Mouse (Mus musculus) midbrain, embryonic 14.5 days (tissue): ENCODE measurements around the gene Tmem132c. TPM values are rescaled to one million over a fixed set of nuclear protein-coding genes. Genes with fewer than 3 reads are reported as not detected.

Experiments
- ATAC-seq: fragments of 200-750 bp; cut with Nextera tagmentation; 2 replicates; pipeline ENCODE4 v1.8.0; 2017; ENCODE audit warnings: moderate number of reproducible peaks, moderate library complexity; ENCODE audit not compliant: low FRiP score, low TSS enrichment
- DNase-seq: peaks from one replicate; pipeline ENCODE4 v3.0.0-alpha.2; 2015
- H3K27ac ChIP-seq: fragments of 300-500 bp; sonication (generic); replicated peaks from 2 replicates; pipeline ENCODE4 v1.5.1; 2014; ENCODE audit warnings: mild to moderate bottlenecking, low read depth, low read length, moderate library complexity
- H3K27me3 ChIP-seq: fragments of 300-500 bp; sonication (generic); 2 replicates; pipeline ENCODE4 v1.6.1; 2014; ENCODE audit warnings: low read length, control low read depth, mixed read lengths; ENCODE audit not compliant: control insufficient read depth, insufficient read depth
- H3K36me3 ChIP-seq: fragments of 300-500 bp; sonication (generic); 2 replicates; pipeline ENCODE4 v1.6.1; 2014; ENCODE audit warnings: low read length, control low read depth; ENCODE audit not compliant: control insufficient read depth, insufficient read depth
- H3K4me1 ChIP-seq: fragments of 300-500 bp; sonication (generic); 2 replicates; pipeline ENCODE4 v1.6.1; 2014; ENCODE audit warnings: mild to moderate bottlenecking, antibody characterized with exemption, low read length, control low read depth; ENCODE audit not compliant: control insufficient read depth, insufficient read depth
- H3K4me2 ChIP-seq: fragments of 300-500 bp; sonication (generic); 2 replicates; pipeline ENCODE4 v1.6.1; 2014; ENCODE audit warnings: mild to moderate bottlenecking, low read length, moderate library complexity
- H3K4me3 ChIP-seq: fragments of 300-500 bp; sonication (generic); replicated peaks from 2 replicates; pipeline ENCODE4 v1.5.1; 2014; ENCODE audit warnings: low read depth, low read length
- H3K9ac ChIP-seq: fragments of 300-500 bp; sonication (generic); replicated peaks from 2 replicates; pipeline ENCODE4 v1.6.1; 2014; ENCODE audit warnings: mild to moderate bottlenecking, low read length, moderate library complexity
- H3K9me3 ChIP-seq: fragments of 300-500 bp; sonication (generic); 2 replicates; pipeline ENCODE4 v1.6.1; 2016; ENCODE audit warnings: low read length, control low read depth, mixed read lengths; ENCODE audit not compliant: control insufficient read depth
- WGBS: fragments of 180-500 bp; shearing (Covaris S2); extraction: QIAGEN DNeasy Blood & Tissue Kit; methylation state at CpG from one replicate; pipeline ENCODE4 v1.1.7; 2014; 5-methylcytosine and 5-hydroxymethylcytosine counted together
- polyA plus RNA-seq: library from polyadenylated mRNA; unstranded; fragments of >200 nt; fragmentation: Nextera tagmentation; extraction: Ambion mirVana; gene quantifications from 2 replicates; pipeline ENCODE4 v1.2.1, GENCODE M21; 2014

The Tmem132c gene
- polyA plus RNA-seq, 1 experiment from 2014 or later, result 16.2 TPM

DNA sequence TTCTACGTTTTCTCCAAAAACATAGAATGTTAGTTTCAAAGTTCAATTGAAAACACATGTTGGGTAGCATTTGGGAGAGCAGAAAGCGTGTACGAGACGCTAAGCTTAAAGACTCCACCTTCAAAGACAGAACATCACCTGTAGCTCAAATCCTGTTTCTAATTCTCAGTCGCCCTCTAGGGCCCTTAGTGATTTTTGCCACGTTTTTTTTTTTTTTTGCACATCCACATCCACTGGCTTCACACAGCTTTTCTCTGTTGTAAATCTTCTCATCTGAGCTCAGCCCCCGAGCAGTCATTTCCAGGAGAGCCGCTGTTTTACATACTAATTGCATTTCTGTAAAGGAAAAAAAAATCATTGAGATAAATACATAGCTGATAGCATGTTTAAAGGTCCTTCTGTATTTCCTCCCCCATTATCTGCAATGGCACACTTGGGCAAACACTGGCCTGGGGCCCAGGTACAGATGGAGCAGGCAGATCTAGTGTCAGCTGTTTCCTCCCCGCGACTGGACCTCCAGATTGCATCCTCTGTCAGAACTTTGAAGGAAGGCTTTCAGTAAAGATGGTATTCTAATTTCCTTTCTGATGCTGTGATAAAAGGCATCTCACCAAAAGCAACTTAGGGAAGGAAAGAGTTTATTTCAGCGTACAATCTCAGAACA lies 15.5 kb downstream of the Tmem132c start:
- H3K9ac ChIP-seq, result no peak overlapping the region
- no peaks in the 10 kb centered on the region for H3K27me3 ChIP-seq
- no peak overlapping the region for H3K27ac ChIP-seq
- no peaks in the 10 kb centered on the region for H3K9me3 ChIP-seq
- no peaks in the 10 kb centered on the region for H3K36me3 ChIP-seq
- H3K4me1 ChIP-seq, result no peaks in the 10 kb centered on the region
- ATAC-seq (no peak), DNase-seq (peak; percentile 51)
- 64% methylated on average over 11 of the region's 11 CpGs for WGBS
- H3K4me3 ChIP-seq, result no peak overlapping the region
- H3K4me2 ChIP-seq, result no peak overlapping the region

DNA sequence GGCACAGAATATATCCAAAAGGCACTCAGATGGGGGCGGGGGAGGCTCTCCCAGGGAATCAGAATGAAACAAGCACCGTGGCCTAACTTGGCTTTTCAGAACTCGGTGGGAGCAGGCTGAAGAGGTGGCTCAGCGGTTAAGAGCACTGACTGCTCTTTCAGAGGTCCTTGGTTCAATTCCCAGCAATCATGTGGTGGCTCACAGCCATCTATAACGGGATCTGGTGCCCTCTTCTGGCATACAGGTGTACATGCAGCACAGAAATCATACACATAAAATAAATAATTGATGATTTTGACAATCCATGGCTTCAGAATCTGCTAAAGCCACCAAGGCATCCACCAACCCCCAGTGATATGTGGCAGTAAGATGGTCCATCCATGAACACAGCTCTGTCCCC lies 20.5 kb downstream of the Tmem132c start:
- ATAC-seq (no peak), DNase-seq (no peak)
- H3K27me3 ChIP-seq, result no peaks in the 10 kb centered on the region
- no peak overlapping the region for H3K27ac ChIP-seq
- H3K4me3 ChIP-seq, result no peak overlapping the region
- WGBS, result 80% methylated on average over 5 of the region's 5 CpGs
- H3K9me3 ChIP-seq, result no peaks in the 10 kb centered on the region
- no peaks in the 10 kb centered on the region for H3K36me3 ChIP-seq
- H3K4me1 ChIP-seq, result no peaks in the 10 kb centered on the region
- no peak overlapping the region for H3K9ac ChIP-seq
- no peak overlapping the region for H3K4me2 ChIP-seq

- Histone ChIP-seq H3K27me3 (no peaks in the 10 kb centered on the region), H3K4me3 (no peak overlapping the region), H3K9me3 (peaks cover 5% of the 10 kb centered on the region; the same call in 1 of the 2 replicates), H3K27ac (no peak overlapping the region), H3K9ac (no peak overlapping the region), H3K36me3 (no peaks in the 10 kb centered on the region), H3K4me2 (no peak overlapping the region), H3K4me1 (no peaks in the 10 kb centered on the region)
- DNase-seq, result no peak
- WGBS, result 73% methylated on average over 3 of the region's 3 CpGs
- no peak for ATAC-seq
Observed at GRCm38 (mm10) chr5:127271145-127271544, 29.5 kb downstream of the Tmem132c start.

DNA sequence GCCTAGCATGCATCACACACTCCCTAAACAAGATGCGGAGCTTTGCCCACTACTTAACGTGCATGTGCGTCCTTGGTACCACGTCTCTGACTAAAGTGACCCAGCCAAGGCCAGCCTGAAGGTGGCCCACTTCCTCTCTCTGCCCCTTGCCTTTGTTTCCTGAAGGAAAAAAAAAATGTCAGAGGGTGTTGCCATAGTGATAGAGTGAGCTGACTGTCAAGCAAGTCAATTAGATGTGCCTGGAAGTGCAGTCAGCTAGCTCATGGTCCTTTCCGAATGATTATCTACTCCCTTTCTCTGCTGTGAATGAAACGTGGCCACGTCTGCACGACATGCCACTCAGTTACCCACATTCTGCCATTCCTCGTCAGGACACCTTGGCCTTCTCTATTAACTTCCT lies 37.9 kb downstream of the Tmem132c start:
- no peaks in the 10 kb centered on the region for H3K9me3 ChIP-seq
- H3K4me2 ChIP-seq, result no peak overlapping the region
- H3K27ac ChIP-seq, result no peak overlapping the region
- DNase-seq, result peak; percentile 50
- ATAC-seq, result no peak
- H3K4me1 ChIP-seq, result peaks cover 7% of the 10 kb centered on the region; the same call in 1 of the 2 replicates
- 18% methylated on average over 9 of the region's 9 CpGs for WGBS
- H3K27me3 ChIP-seq, result no peaks in the 10 kb centered on the region
- H3K36me3 ChIP-seq, result no peaks in the 10 kb centered on the region
- H3K9ac ChIP-seq, result no peak overlapping the region
- no peak overlapping the region for H3K4me3 ChIP-seq

DNA sequence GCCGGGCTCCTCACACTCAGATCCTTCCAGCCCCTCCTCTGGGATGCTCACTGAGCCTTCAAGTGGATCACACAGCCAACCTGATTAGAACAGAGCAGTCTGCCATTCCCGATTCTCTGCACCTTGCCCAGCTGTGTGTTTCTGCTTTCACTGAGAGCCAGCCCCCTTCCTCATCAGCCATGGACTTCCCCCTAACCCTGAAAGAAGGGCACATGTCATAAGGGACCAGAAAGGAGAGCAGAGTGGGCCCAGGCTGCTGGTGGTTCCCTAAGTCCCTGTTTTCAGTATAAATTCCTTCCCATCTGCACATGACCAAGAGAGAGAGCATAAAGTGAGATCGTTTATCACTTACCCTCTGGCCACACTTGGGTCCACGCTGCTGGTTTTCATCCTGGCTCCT lies 39.6 kb downstream of the Tmem132c start:
- no peak overlapping the region for H3K4me3 ChIP-seq
- no peaks in the 10 kb centered on the region for H3K36me3 ChIP-seq
- 70% methylated on average over 4 of the region's 4 CpGs for WGBS
- no peak overlapping the region for H3K9ac ChIP-seq
- no peaks in the 10 kb centered on the region for H3K9me3 ChIP-seq
- no peak overlapping the region for H3K27ac ChIP-seq
- no peak overlapping the region for H3K4me2 ChIP-seq
- ATAC-seq, result no peak
- peaks cover 7% of the 10 kb centered on the region; the same call in 1 of the 2 replicates for H3K4me1 ChIP-seq
- DNase-seq, result no peak
- no peaks in the 10 kb centered on the region for H3K27me3 ChIP-seq

DNA sequence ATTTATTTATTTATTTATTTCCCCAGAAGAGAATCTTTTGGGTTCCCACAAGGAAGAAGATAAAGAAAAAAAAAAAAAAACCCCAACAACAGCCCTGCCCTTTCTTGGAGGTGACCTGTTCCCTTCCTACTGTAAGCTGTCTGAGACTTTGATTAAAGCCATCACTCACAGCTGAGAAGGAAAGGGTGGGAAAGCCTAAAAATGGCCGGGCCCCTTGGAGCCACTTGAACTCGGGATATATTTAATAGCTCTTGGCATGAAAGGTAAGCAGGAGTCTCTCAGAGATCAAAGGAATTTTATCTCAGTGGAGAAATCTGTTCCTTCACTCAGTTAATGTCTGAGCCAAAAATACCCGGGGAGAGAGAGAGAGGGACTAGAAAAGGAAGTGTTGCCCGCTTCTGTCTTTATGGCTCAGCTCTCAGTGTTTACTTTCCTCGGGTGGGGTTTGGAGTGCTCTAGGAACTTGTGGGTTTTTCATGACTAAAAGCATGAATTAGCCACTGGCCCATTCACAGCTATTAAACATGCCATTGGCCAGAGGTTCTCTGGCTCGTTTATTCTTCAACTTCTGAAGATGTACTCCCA lies 41.0 kb downstream of the Tmem132c start:
- Histone ChIP-seq H3K4me3 (no peak overlapping the region), H3K27ac (no peak overlapping the region), H3K9me3 (no peaks in the 10 kb centered on the region), H3K9ac (no peak overlapping the region), H3K4me1 (peaks cover 7% of the 10 kb centered on the region; the same call in 1 of the 2 replicates), H3K36me3 (no peaks in the 10 kb centered on the region), H3K27me3 (no peaks in the 10 kb centered on the region), H3K4me2 (no peak overlapping the region)
- WGBS, result 74% methylated on average over 6 of the region's 6 CpGs
- ATAC-seq, result no peak
- no peak for DNase-seq

DNA sequence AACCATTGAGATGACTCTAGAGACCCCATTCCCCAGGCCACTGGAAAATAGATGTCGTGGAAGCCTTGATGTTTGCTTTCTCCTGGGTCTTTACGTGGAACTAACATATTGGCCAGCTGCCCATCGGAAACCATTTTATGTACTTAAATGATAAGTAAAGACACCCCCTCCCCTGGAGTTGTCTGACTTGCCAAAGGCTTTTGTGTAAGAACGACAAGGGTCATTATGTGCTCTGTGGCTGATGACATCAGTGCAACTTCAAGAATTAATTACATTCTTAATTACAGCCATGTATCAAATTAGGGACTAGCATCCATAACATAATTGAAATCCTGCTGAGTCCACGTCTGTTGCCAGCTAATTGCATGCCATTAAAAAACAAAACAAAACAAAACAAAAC lies 45.3 kb downstream of the Tmem132c start:
- no peak overlapping the region for H3K4me3 ChIP-seq
- H3K27ac ChIP-seq, result no peak overlapping the region
- peaks cover 9% of the 10 kb centered on the region for H3K4me1 ChIP-seq
- no peaks in the 10 kb centered on the region for H3K36me3 ChIP-seq
- H3K27me3 ChIP-seq, result no peaks in the 10 kb centered on the region
- H3K9ac ChIP-seq, result no peak overlapping the region
- ATAC-seq (no peak), DNase-seq (no peak)
- H3K9me3 ChIP-seq, result no peaks in the 10 kb centered on the region
- 58% methylated on average over 5 of the region's 5 CpGs for WGBS
- no peak overlapping the region for H3K4me2 ChIP-seq

DNA sequence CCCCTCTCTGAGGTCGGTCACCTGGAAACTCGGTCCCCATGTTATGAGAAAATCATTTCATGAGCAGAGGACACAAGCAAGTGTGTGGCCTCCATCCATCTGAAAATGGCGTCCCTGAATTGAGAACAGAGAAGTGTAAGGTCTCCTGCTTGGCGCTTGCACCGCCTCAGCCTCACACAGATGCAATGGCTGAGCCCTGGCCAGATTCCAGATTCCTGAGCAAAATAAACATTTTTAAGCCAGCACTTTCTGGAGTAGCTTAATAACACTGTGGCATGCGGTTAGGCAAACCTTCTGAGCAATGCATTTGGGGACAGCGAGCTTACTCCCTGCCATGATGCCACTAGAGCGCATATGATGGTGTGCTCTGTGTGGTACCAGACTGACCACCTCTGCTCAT lies 48.1 kb downstream of the Tmem132c start:
- peaks cover 9% of the 10 kb centered on the region for H3K4me1 ChIP-seq
- H3K36me3 ChIP-seq, result no peaks in the 10 kb centered on the region
- DNase-seq, result no peak
- H3K9me3 ChIP-seq, result no peaks in the 10 kb centered on the region
- H3K27ac ChIP-seq, result no peak overlapping the region
- H3K4me2 ChIP-seq, result no peak overlapping the region
- no peak overlapping the region for H3K9ac ChIP-seq
- no peak overlapping the region for H3K4me3 ChIP-seq
- ATAC-seq, result no peak
- H3K27me3 ChIP-seq, result no peaks in the 10 kb centered on the region
- WGBS, result 97% methylated on average over 8 of the region's 8 CpGs
